Mouse (Mus musculus) T-helper 1 cell (primary cell): Measurements from ENCODE around the gene Cemip2.

Experiments
- in situ Hi-C: fragments of 300-600 bp; cut with MboI, MseI; formaldehyde crosslinking; loops from one replicate; pipeline ENCODE4 v1.15.1; 2025; ENCODE audit warnings: high pct_unique_total_duplicates

The Cemip2 gene

GRCm38 (mm10) chr19:21778147-21778917 lies at the start of gene Cemip2:
Gene Cemip2, plus strand, starts transcription at chr19:21778342.
- in situ Hi-C loops = no loop called here

- in situ Hi-C loops = no loop called here
Measured at GRCm38 (mm10) chr19:21728342-21728741, 49.8 kb upstream of the Cemip2 start.

- in situ Hi-C loops = no loop called here
Measured at GRCm38 (mm10) chr19:21731887-21732286, 46.3 kb upstream of the Cemip2 start.

- in situ Hi-C loops = no loop called here
Measured at GRCm38 (mm10) chr19:21733176-21733575, 45.0 kb upstream of the Cemip2 start.

GRCm38 (mm10) chr19:21734112-21734511 lies 44.0 kb upstream of the Cemip2 start:
- in situ Hi-C loops = no loop called here

- in situ Hi-C loops = no loop called here
Measured at GRCm38 (mm10) chr19:21737446-21737845, 40.7 kb upstream of the Cemip2 start.

- in situ Hi-C loops = no loop called here
Measured at GRCm38 (mm10) chr19:21737881-21738590, 40.1 kb upstream of the Cemip2 start.

GRCm38 (mm10) chr19:21738591-21739280 lies 39.4 kb upstream of the Cemip2 start:
- in situ Hi-C loops = no loop called here

GRCm38 (mm10) chr19:21742138-21742537 lies 36.0 kb upstream of the Cemip2 start:
- in situ Hi-C loops = no loop called here

GRCm38 (mm10) chr19:21745586-21745985 lies 32.6 kb upstream of the Cemip2 start:
- in situ Hi-C loops = loop anchor here (5.0 kb wide), 2 partner anchors 173 to 373 kb away; no protein-coding TSS in a partner anchor

GRCm38 (mm10) chr19:21747356-21747755 lies 30.8 kb upstream of the Cemip2 start:
- in situ Hi-C loops = loop anchor here (5.0 kb wide), 2 partner anchors 175 to 375 kb away; no protein-coding TSS in a partner anchor

- in situ Hi-C loops = no loop called here
Measured at GRCm38 (mm10) chr19:21750154-21750553, 28.0 kb upstream of the Cemip2 start.

GRCm38 (mm10) chr19:21761676-21762075 lies 16.5 kb upstream of the Cemip2 start:
- in situ Hi-C loops = no loop called here

GRCm38 (mm10) chr19:21764013-21764412 lies 14.1 kb upstream of the Cemip2 start:
- in situ Hi-C loops = no loop called here

- in situ Hi-C loops = no loop called here
Measured at GRCm38 (mm10) chr19:21764738-21765137, 13.4 kb upstream of the Cemip2 start.

- in situ Hi-C loops = no loop called here
Measured at GRCm38 (mm10) chr19:21767500-21768045, 10.6 kb upstream of the Cemip2 start.

- in situ Hi-C loops = loop anchor here (5.0 kb wide), 1 partner anchor 533 kb away; no protein-coding TSS in a partner anchor
Measured at GRCm38 (mm10) chr19:21769796-21770195, 8.3 kb upstream of the Cemip2 start.

GRCm38 (mm10) chr19:21771586-21771985 lies 6.6 kb upstream of the Cemip2 start:
- in situ Hi-C loops = loop anchor here (5.0 kb wide), 1 partner anchor 531 kb away; no protein-coding TSS in a partner anchor

- in situ Hi-C loops = loop anchor here (5.0 kb wide), 1 partner anchor 529 kb away; no protein-coding TSS in a partner anchor
Measured at GRCm38 (mm10) chr19:21773621-21774020, 4.5 kb upstream of the Cemip2 start.

GRCm38 (mm10) chr19:21775629-21776028 lies 2.5 kb upstream of the Cemip2 start:
- in situ Hi-C loops = no loop called here

GRCm38 (mm10) chr19:21776671-21777070 lies 1.5 kb upstream of the Cemip2 start:
- in situ Hi-C loops = no loop called here
